Mouse (Mus musculus) granulocyte monocyte progenitor cell, adult 5-6 weeks (primary cell): ENCODE data around the gene Stfa2l1. TPM values are rescaled to one million over a fixed set of nuclear protein-coding genes. Genes with fewer than 3 reads are reported as not detected.
"Not testable (repeated sequence)": the region's sequence is repeated elsewhere in the genome, so short reads cannot be mapped to it uniquely, and the experiment has no call there.

Experiments
- ATAC-seq: replicated peaks from 2 replicates; pipeline ENCODE4 v1.8.0; 2016; ENCODE audit warnings: mild to moderate bottlenecking, moderate TSS enrichment, inconsistent platforms; ENCODE audit not compliant: poor library complexity, severe bottlenecking
- total RNA-seq, 2 experiments: library from RNA; stranded (forward) in 1 of 2; stranded (reverse) in 1 of 2; fragments of 200-712, 200-1000 nt in 1 of 2; fragments of >200 nt in 1 of 2; fragmentation: Nextera tagmentation in 1 of 2; gene quantifications; 2 replicates each; pipeline ENCODE4 v1.2.3; 2014 to 2017

The Stfa2l1 gene
- total RNA-seq (2014; fragmentation: Nextera tagmentation) (not detected in 2 replicates), total RNA-seq (2017) (not detected in 2 replicates)

DNA sequence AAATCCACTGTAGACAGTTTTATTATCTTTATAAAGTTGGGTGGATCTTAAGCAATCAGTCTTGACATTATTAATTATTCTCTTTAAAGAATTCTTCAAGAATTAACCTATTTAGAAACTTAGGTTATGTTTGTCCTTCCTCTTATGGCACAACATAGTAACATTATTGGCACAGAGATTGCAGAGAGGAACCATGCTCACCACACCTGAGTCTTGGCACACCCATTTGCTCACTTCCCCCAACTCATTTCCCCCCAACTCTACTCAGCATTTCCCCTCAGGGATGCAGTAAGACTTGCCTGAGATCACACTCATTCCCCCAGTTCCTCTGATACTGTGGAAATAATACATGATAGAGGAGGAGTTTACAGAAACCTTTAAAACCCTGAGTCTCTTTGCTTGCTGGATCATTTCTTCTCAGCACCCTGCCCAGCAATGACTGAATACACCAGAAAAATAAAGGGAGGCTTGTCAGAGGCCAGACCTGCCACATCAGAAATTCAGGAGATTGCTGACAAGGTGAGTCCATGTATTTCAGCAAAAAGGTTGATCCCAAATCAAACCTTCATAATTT, at the start of gene Stfa2l1:
Stfa2l1 (plus strand) TSS at position 410 of the 574 bp plus-strand sequence.
- ATAC-seq = no peak

DNA sequence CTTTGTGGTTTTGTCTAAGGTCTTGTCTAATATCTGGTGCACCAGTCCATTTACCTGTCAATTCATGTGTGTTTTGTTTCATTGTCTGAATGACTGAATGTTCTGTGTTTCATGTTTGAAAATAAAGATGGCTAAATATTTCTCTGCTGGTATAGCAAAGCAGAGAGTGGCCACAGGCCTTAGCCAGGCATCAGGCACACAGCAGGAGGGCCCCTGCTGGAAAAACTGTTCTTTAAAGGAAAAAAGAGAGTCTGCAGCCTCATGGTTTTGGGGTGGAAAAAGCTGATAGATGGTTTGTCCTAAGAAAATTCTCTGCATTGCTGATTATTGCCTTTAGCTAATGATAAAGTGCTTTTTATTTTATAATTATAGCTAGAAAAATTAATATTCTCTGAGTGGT, 45.1 kb upstream of the Stfa2l1 start:
- ATAC-seq = not testable (repeated sequence)

DNA sequence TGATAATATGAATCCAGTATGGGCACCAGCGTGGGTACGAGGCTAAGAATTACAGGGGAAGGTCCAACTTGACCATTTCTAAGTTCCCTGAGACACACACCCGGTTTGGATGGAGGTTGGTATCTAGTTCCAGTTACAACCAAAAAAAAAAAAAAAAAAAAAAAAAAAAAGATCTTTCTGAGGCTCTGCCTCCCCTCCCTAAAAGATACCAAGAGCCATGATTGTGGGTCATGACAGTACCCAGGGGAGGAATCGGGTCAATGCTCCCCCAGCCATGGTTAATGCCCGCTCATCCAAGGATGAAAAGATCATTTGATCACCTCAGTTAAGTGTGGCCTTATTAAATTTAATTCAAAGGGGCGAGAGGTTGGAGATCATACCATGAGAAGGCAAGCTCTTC, 40.9 kb upstream of the Stfa2l1 start:
- not testable (repeated sequence) for ATAC-seq

DNA sequence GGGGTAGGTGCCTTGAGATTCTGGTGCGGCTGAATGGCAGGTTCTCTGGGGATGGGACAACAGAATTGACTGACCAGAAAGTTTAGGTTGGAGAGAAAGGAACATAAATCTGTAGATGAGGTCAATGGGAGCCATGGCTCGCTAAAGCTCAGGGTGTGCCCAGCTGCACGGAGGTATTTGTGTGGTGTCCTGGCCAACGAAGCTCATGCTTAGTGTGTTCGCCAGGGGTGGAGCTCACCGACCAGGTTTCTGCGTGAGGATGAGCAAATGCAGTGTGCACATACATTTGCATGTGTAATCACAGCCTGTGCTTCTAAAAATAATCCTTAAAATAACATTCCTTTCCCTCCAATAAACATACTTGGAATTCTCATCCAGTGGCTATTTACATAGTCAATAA, 28.5 kb upstream of the Stfa2l1 start:
- ATAC-seq = no peak

DNA sequence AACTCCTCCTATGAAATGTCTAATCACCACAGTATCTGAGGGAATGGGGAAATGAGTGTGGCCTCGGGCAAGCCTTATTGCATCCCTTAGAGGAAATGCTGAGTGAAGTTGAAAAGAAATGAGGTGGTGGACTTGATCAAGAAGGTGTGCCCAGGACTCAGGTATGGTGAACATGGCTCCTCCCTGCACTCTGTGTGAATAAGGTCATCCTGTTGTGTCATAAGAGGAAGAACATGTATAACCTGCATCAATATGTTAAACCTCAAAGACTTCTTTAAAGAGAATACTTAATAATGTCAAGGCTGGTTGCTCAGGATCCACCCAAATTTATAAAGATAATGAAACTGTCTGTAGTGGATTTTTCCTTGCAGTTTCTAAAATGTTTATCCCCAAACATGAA, 25.5 kb upstream of the Stfa2l1 start, which contains the start of gene Csta1:
Csta1 (minus strand) TSS at position 101 of the 400 bp plus-strand sequence.
- ATAC-seq = no peak

DNA sequence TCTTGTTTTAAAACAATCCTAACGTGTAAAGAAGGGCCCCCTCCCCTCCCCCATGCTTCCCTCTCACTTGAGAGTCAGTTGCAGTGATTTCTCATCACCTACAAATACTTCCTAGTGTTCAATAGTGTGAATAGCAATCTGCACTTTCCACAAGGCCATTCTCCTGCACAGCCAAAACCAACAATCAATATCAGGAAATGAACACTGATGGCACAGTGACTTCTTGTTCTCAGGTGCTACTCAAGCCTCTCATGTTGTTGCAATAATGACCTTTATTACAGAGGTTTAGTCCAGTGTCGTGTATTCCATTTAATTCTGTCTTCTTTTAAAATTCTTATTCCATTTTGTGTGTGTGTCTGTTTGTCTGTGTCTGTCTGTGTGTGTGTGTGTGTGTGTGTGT, 18.4 kb upstream of the Stfa2l1 start:
- ATAC-seq = no peak

DNA sequence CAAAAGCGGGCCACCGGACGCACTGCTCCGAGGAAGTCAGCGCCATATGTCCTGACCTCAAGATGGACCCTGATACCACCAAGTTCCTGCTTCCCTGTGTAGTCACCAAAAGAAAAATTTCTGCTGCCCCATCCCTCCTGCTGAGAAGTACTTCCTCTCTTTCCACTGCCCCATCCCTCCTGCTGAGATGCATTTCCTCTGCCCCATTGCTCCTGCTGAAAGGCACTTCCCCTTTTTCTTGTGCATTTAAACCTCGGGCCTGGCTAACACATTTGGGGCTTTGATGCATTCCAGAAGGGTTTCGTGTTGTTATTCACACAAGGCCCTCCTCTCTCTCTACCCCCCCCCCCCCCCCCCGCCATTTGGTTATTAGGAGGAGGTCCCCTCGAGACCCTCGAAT, 11.2 kb downstream of the Stfa2l1 start:
- not testable (repeated sequence) for ATAC-seq

DNA sequence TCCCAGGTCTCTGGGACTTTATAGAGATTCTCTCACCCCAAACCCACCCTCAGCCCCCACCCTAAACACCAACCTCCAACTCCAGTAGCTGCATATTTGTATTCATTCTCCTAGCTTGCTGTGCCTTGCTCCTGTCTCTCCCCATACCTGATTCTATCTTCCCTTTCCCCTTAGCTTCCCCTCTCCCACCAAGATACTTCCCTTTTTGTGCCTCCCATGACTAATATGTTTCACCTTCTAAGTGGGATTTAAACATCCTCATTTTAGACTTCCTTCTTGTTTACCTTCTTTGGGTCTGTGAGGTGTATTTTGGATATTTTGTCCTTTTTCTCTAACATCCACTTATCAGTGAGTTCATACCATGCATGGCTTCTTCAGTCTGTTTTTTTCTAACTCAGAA, 19.5 kb downstream of the Stfa2l1 start:
- ATAC-seq = no peak

DNA sequence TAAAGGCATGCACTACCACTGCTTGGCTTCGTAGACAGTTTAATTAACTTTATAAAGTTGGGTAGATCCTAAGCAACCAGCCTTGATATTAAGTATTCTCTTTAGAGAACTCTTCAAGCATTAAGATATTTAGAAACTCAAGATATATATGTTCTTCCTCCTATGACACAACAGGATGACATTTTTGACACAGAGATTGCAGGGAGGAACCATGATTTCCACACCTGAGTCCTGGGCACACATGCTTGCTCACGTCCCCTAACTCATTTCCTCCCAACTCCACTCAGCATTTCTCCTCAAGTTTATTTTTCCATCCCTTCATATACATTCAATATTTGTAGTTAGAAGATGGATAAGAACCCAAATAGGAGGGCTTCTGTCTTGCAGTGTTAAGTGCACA, 23.3 kb downstream of the Stfa2l1 start:
- ATAC-seq = no peak

DNA sequence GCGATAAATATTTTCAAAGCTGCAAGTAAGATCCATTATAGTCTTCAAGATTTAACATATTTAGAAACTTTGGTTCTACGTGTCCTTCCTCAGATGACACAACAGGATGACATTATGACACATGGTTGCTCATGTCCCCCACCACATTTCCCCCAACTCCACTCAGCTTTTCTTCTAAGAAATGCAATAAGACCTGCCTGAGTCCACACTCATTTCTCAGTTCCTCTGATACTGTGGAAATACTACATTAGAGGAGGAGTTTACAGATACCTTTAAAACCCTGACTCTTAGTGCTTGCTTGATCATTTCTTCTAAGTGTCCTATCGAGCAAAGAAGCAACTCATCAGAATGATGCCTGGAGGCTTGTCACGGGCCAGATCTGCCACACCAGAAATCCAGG, 27.3 kb downstream of the Stfa2l1 start, which contains the start of gene Gm5483:
Gm5483 (plus strand) TSS at position 301 of the 400 bp plus-strand sequence.
- not testable (repeated sequence) for ATAC-seq

DNA sequence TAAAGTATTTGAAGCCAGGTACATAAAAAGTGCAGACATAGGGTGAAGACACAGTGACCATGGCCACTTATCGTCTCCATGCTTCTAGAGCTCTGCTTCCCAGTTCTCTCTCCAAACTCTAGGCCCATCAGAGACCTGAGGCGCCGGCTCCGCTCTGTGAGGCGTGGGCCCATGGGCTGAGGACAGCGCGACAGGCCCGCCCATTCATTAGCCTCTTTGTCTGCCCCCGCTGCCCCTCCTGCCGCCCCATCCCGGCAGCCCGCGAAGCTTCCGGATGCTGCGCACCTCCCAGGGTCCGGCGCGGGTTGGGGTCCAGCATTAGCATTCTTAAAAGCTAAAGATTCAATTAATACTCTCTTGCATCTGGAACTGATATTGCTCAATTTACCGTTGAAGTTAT, 42.6 kb downstream of the Stfa2l1 start:
- ATAC-seq = no peak

DNA sequence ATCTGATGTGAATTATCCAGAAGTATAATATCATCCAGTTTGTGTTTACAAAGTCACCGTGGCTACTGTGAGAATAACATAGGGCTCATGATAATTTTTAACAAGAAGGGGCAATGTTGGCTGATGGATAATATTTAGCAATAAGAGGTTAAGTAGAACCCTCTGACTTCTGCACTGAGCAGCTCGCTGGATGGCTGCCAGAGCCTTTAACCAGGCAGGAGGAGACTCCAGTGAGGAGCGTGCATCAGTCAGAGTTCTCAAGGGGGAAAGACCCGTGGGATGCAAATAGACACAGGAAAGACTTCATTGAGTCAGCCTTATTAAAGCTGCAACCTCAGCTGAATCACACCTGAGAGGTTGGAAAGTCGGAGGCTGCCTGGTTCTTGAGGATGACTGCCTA, 47.2 kb downstream of the Stfa2l1 start:
- ATAC-seq = no peak

DNA sequence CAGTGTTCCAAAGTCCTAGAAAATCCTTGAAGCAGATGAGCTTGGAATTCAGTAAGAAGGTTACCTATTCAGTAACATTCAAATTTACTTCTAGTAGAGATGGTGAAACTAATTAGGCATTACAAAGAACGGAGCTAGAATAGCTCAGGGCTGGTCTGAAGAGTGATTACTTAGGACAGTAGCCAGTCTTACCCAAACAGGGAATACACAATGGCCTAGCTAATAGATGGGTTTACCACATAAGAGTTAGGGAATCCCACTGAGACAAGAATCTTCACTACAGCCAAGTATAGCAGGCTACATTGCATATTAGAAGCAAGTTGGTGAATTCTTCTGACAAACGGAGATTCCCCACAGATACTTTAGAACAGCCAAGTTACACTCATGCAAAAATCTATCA, 49.1 kb downstream of the Stfa2l1 start:
- ATAC-seq = not testable (repeated sequence)

DNA sequence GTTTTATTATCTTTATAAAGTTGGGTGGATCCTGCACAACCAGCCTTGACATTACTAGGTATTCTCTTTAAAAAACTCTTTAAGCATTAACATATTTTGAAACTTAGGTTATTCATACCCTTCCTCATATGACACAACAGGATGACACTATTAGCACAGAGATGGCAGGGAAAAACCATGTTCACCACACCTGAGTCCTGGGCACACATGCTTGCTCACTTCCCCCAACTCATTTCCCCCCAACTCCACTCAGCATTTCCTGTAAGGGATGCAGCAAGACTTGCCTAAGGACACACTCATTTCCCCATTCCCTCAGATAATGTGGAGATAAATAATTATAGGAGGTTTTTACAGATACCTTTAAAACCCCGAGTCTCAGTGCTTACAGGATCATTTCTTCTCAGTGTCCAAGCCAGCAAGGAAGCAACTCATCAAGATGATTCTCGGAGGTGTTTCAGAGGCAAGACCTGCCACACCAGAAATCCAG, 53.4 kb downstream of the Stfa2l1 start, which contains the start of gene Gm5416:
Gm5416 (plus strand) TSS at position 437 of the 487 bp plus-strand sequence.
- ATAC-seq = no peak

Other genes starting within 250 kb of the Stfa2l1 start
- gene Parp9, start 218.3 kb upstream of the Stfa2l1 start, total RNA-seq (2014; fragmentation: Nextera tagmentation) = 14.7 and 15.7 TPM in 2 replicates
- gene Parp9, start 218.3 kb upstream of the Stfa2l1 start, total RNA-seq (2017) = 20.4 and 24.1 TPM in 2 replicates
- gene Dtx3l, start 217.7 kb upstream of the Stfa2l1 start, total RNA-seq (2014; fragmentation: Nextera tagmentation) = 21.9 and 28.5 TPM in 2 replicates
- 29.4 and 36.2 TPM in 2 replicates for gene Dtx3l, start 217.7 kb upstream of the Stfa2l1 start, total RNA-seq (2017)
- 40.6 and 41.1 TPM in 2 replicates for gene Kpna1, start 178.1 kb upstream of the Stfa2l1 start, total RNA-seq (2014; fragmentation: Nextera tagmentation)
- 35.1 and 42.2 TPM in 2 replicates for gene Kpna1, start 178.1 kb upstream of the Stfa2l1 start, total RNA-seq (2017)
- 6.0 and 7.8 TPM in 2 replicates for gene Wdr5b, start 115.6 kb upstream of the Stfa2l1 start, total RNA-seq (2014; fragmentation: Nextera tagmentation)
- 7.0 and 8.8 TPM in 2 replicates for gene Wdr5b, start 115.6 kb upstream of the Stfa2l1 start, total RNA-seq (2017)
- 101 and 196 TPM in 2 replicates for gene Fam162a, start 85.2 kb upstream of the Stfa2l1 start, total RNA-seq (2014; fragmentation: Nextera tagmentation)
- gene Fam162a, start 85.2 kb upstream of the Stfa2l1 start, total RNA-seq (2017) = 79.5 and 114 TPM in 2 replicates
- gene Ccdc58, start 85.1 kb upstream of the Stfa2l1 start, total RNA-seq (2014; fragmentation: Nextera tagmentation) = 61.8 and 98.5 TPM in 2 replicates
- gene Ccdc58, start 85.1 kb upstream of the Stfa2l1 start, total RNA-seq (2017) = 107 and 144 TPM in 2 replicates
- not detected in 2 replicates for gene Csta1, start 25.6 kb upstream of the Stfa2l1 start, total RNA-seq (2014; fragmentation: Nextera tagmentation)
- not detected in 2 replicates for gene Csta1, start 25.6 kb upstream of the Stfa2l1 start, total RNA-seq (2017)
- not detected in 2 replicates for gene Gm5483, start 27.4 kb downstream of the Stfa2l1 start, total RNA-seq (2014; fragmentation: Nextera tagmentation)
- gene Gm5483, start 27.4 kb downstream of the Stfa2l1 start, total RNA-seq (2017) = 4.6 TPM in 1 of 2 replicates, not detected in the other
- gene Gm5416, start 53.6 kb downstream of the Stfa2l1 start, total RNA-seq (2014; fragmentation: Nextera tagmentation) = not detected in 2 replicates
- not detected in 2 replicates for gene Gm5416, start 53.6 kb downstream of the Stfa2l1 start, total RNA-seq (2017)
- gene 2010005H15Rik, start 64.7 kb downstream of the Stfa2l1 start, total RNA-seq (2014; fragmentation: Nextera tagmentation) = not detected in 2 replicates
- gene 2010005H15Rik, start 64.7 kb downstream of the Stfa2l1 start, total RNA-seq (2017) = not detected in 2 replicates
- gene Stfa1, start 120.1 kb downstream of the Stfa2l1 start, total RNA-seq (2014; fragmentation: Nextera tagmentation) = not detected in 2 replicates
- not detected in 2 replicates for gene Stfa1, start 120.1 kb downstream of the Stfa2l1 start, total RNA-seq (2017)
- not detected in 2 replicates for gene BC117090, start 177.5 kb downstream of the Stfa2l1 start, total RNA-seq (2014; fragmentation: Nextera tagmentation)
- gene BC117090, start 177.5 kb downstream of the Stfa2l1 start, total RNA-seq (2017) = not detected in 2 replicates
- gene BC100530, start 210.9 kb downstream of the Stfa2l1 start, total RNA-seq (2014; fragmentation: Nextera tagmentation) = not detected in 2 replicates
- not detected in 2 replicates for gene BC100530, start 210.9 kb downstream of the Stfa2l1 start, total RNA-seq (2017)